Mouse (Mus musculus): ENCODE results near the gene Plch2. TPM values are rescaled to one million over a fixed set of nuclear protein-coding genes. Genes with fewer than 3 reads are reported as not detected.
"Not testable (repeated sequence)": the region's sequence is repeated elsewhere in the genome, so short reads cannot be mapped to it uniquely, and the experiment has no call there.

Gene Plch2
- polyA plus RNA-seq, 1 experiment from 2014 or later: 0.57 TPM

DNA sequence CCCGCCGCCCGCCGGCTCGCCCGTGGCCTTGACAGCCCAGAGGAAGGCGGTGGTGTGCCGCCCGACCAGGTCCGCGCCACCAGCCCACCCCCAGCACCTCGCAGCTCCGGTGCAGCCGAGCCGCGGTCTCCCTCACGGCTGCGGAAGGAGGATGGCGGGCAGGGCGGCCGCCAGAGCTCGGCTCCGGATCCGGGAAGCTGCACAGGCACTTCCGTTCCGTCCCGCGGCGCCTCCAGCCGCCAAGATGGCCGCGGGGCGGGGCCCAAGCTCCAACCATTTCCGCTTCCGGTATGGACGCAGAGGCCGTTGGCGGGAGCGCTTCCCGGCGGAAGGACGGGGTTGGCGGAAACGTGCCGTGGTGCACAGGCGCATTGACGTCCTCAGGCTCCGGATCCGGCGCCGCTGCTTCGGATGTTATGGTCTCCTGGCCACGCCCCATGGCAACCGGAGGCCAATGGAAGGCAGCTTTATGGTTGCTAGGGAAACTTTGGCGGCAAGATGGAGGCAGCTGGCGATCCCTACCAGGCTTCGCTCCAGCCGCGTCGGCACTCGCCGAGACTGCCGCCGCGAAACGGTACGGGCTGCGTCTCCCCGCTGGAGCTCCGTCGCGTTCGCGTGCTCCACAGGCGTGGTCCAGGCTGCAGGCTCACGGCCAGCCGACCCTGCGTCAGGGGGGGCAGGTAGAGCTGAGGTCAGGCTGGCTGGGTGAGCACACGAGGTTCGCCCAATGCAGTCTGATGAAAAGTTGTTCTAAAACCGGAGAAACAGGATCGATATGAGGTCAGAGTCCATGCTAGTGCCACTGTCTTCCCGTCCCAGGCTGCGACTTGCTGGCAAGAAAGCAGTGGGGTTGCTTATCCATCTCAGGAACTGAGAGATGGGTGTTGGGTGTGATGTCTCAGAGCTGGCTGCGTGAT is 29.8 kb upstream of the Plch2 start, which contains the start of the genes Rer1 and Morn1:
TSS of gene Rer1 (minus strand) at position 275 of the 917 bp plus-strand sequence.
TSS of gene Morn1 (plus strand) at position 470 of the 917 bp plus-strand sequence.
- Histone ChIP-seq H3K4me3 (peak within 1 kb of the TSS; percentile 82), H3K9me3 (replicated peaks) (no peaks in the 10 kb centered on the region), H3K4me1 (peaks cover 34% of the 10 kb centered on the region), H3K27me3 (ENCODE audit: low read depth, poor library complexity, severe bottlenecking) (no peaks in the 10 kb centered on the region), H3K27ac (replicated peaks) (peak within 1 kb of the TSS; percentile 91), H3K36me3 (peaks cover 47% of the 10 kb centered on the region)
- under 1% methylated on average over 85 of the region's 85 CpGs for WGBS
- DNase-seq (ENCODE audit: low spot score): peak; percentile 100

DNA sequence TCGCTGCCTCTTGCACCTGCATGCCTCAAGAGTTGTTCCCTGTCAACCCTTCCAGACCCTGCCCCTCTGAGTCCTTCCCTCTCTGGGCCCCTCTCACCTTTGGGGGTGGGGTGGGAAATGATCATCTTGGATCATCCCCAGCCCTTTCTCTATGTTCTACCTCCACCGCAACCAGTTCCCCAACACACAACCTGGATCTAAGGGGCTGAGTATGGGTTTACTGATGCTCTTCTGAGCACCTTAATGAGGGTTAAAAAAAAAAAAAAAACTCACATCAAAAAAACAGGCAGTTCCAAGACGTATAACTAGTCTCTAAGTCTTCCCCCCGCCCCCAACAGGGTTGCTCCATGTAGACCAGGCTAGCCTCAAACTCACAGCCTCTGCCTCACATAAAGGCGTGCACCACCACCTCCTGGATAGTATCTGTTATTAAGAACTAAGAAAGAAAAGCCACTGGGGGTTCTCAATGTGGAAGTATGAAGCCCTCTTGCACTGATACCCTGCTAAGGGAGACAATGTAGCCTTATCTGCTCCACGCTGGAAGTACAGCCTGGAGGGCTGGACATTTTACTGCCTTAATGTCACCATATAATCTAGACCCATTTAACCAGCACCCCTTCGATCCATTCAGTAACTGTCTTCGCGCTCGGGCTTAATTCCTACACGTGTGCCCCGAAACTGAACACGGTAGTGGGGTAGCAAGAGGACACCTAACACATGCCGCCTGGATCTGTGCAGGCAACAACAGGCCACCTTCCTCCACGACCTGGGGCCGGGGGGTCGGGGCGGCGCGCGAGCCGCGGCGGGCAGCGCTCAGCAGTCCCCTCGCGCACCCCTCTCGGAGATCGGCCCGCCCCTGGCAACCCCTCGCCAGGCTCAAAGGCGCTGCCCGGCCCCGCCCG is 28.9 kb upstream of the Plch2 start:
- Histone ChIP-seq H3K9me3 (replicated peaks) (no peaks in the 10 kb centered on the region), H3K27ac (replicated peaks) (peak overlapping the region; percentile 91), H3K4me1 (peaks cover 34% of the 10 kb centered on the region), H3K4me3 (peak overlapping the region; percentile 82), H3K27me3 (ENCODE audit: low read depth, poor library complexity, severe bottlenecking) (no peaks in the 10 kb centered on the region), H3K36me3 (peaks cover 49% of the 10 kb centered on the region)
- no peak for DNase-seq (ENCODE audit: low spot score)
- WGBS: 7% methylated on average over 34 of the region's 35 CpGs

GRCm38 (mm10) chr4:155084351-155084750 is 27.8 kb upstream of the Plch2 start:
- H3K36me3 ChIP-seq: peaks cover 57% of the 10 kb centered on the region
- peak overlapping the region; percentile 82 for H3K4me3 ChIP-seq
- WGBS: 97% methylated on average over 7 of the region's 7 CpGs
- H3K27ac ChIP-seq (replicated peaks): no peak overlapping the region
- H3K9me3 ChIP-seq (replicated peaks): no peaks in the 10 kb centered on the region
- H3K4me1 ChIP-seq: peaks cover 34% of the 10 kb centered on the region
- DNase-seq (ENCODE audit: low spot score): no peak
- H3K27me3 ChIP-seq (ENCODE audit: low read depth, poor library complexity, severe bottlenecking): no peaks in the 10 kb centered on the region

- no peaks in the 10 kb centered on the region for H3K27me3 ChIP-seq (ENCODE audit: low read depth, poor library complexity, severe bottlenecking)
These were observed 27.0 kb upstream of the Plch2 start for GRCm38 (mm10) chr4:155083553-155083952.

GRCm38 (mm10) chr4:155079666-155080065 is 23.1 kb upstream of the Plch2 start:
- 94% methylated on average over 6 of the region's 6 CpGs for WGBS
- no peak for DNase-seq (ENCODE audit: low spot score)
- H3K9me3 ChIP-seq (replicated peaks): no peaks in the 10 kb centered on the region
- no peaks in the 10 kb centered on the region for H3K27me3 ChIP-seq (ENCODE audit: low read depth, poor library complexity, severe bottlenecking)
- no peak overlapping the region for H3K27ac ChIP-seq (replicated peaks)
- no peak overlapping the region for H3K4me3 ChIP-seq
- peaks cover 96% of the 10 kb centered on the region for H3K36me3 ChIP-seq
- H3K4me1 ChIP-seq: peaks cover 11% of the 10 kb centered on the region

More at GRCm38 (mm10) chr4:155083553-155083952, 27.0 kb upstream of the Plch2 start:
- Histone ChIP-seq H3K27ac (replicated peaks) (no peak overlapping the region), H3K36me3 (peaks cover 58% of the 10 kb centered on the region), H3K4me3 (no peak overlapping the region), H3K4me1 (peaks cover 34% of the 10 kb centered on the region), H3K9me3 (replicated peaks) (no peaks in the 10 kb centered on the region)
- no peak for DNase-seq (ENCODE audit: low spot score)
- WGBS: 91% methylated on average over 4 of the region's 4 CpGs

GRCm38 (mm10) chr4:155078808-155079207 is 22.2 kb upstream of the Plch2 start:
- not testable (repeated sequence) for H3K4me3 ChIP-seq; DNase-seq (ENCODE audit: low spot score); H3K9me3 ChIP-seq (replicated peaks); H3K27me3 ChIP-seq (ENCODE audit: low read depth, poor library complexity, severe bottlenecking); H3K4me1 ChIP-seq; H3K27ac ChIP-seq (replicated peaks)
- WGBS: 95% methylated on average over 10 of the region's 10 CpGs
- peaks cover 96% of the 10 kb centered on the region for H3K36me3 ChIP-seq

GRCm38 (mm10) chr4:155076677-155077076 is 20.1 kb upstream of the Plch2 start:
- no peak for DNase-seq (ENCODE audit: low spot score)
- Histone ChIP-seq H3K27ac (replicated peaks) (no peak overlapping the region), H3K27me3 (ENCODE audit: low read depth, poor library complexity, severe bottlenecking) (no peaks in the 10 kb centered on the region), H3K9me3 (replicated peaks) (no peaks in the 10 kb centered on the region), H3K4me3 (no peak overlapping the region), H3K36me3 (peaks cover 96% of the 10 kb centered on the region), H3K4me1 (no peaks in the 10 kb centered on the region)
- WGBS: 91% methylated on average over 9 of the region's 9 CpGs

DNA sequence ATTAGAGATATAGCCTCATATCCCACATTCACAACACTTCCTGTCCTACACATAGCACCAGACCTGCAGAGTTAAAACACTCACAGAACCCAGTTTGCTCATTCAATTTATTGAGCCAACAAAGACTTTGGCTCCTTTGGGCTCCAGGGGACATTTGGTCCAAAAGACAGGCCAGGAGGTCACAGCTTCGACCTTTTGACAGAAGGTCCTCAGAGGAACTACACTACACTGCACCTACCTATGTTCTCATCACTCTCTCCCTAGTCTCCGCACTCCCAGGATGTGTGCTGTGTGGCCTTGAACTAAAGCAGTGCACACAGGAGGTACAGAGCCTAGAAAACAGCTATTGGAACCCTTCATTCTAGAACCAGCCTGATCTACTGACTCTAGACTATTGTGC is 19.2 kb upstream of the Plch2 start:
- H3K4me1 ChIP-seq: no peaks in the 10 kb centered on the region
- no peaks in the 10 kb centered on the region for H3K27me3 ChIP-seq (ENCODE audit: low read depth, poor library complexity, severe bottlenecking)
- no peak for DNase-seq (ENCODE audit: low spot score)
- no peaks in the 10 kb centered on the region for H3K9me3 ChIP-seq (replicated peaks)
- no peak overlapping the region for H3K27ac ChIP-seq (replicated peaks)
- H3K4me3 ChIP-seq: no peak overlapping the region
- peaks cover 97% of the 10 kb centered on the region for H3K36me3 ChIP-seq
- 93% methylated on average over 2 of the region's 2 CpGs for WGBS

DNA sequence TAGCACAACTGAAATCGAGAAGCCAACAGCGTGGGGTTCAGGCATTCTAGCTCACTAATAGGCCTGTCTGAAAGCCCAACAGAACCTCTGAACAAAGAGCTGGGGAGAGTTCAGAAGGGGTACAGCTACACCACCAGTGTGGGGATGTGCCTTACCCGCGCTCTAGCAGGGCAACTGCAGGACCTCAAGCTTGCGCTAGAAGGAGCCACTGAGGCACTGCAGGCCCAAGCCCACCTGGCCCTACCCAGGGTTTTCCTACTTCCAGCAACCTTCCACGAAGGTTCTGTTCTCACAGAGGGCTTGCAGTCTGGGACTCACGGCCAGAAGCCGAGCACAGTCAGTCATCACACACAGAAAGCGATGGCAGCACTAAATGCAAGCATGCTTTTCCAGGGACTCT is 18.6 kb upstream of the Plch2 start:
- DNase-seq (ENCODE audit: low spot score): no peak
- WGBS: 92% methylated on average over 9 of the region's 9 CpGs
- Histone ChIP-seq H3K36me3 (peaks cover 98% of the 10 kb centered on the region), H3K27me3 (ENCODE audit: low read depth, poor library complexity, severe bottlenecking) (no peaks in the 10 kb centered on the region), H3K4me3 (no peak overlapping the region), H3K4me1 (no peaks in the 10 kb centered on the region), H3K27ac (replicated peaks) (no peak overlapping the region), H3K9me3 (replicated peaks) (no peaks in the 10 kb centered on the region)

DNA sequence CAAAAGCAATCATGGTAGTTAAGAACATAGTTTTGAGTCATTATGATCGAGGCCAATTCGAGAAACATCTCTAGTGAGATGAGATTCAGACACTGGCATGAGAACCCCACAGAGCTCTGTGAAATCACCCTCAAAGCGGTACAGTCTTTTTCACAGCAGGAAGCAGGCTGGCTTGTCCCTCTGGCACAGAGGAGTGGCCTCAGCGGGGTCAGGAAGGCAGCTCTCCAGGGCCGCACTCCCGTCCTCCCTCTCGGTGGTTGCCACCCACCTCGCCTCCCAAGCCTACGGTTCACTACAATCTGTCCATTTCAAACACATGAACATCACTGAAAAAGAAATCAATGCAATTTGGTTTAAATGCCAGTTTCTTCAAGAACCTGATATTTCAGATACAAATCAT is 17.8 kb upstream of the Plch2 start:
- no peak overlapping the region for H3K4me3 ChIP-seq
- H3K27me3 ChIP-seq (ENCODE audit: low read depth, poor library complexity, severe bottlenecking): no peaks in the 10 kb centered on the region
- H3K27ac ChIP-seq (replicated peaks): no peak overlapping the region
- no peaks in the 10 kb centered on the region for H3K4me1 ChIP-seq
- DNase-seq (ENCODE audit: low spot score): no peak
- WGBS: 91% methylated on average over 9 of the region's 9 CpGs
- H3K9me3 ChIP-seq (replicated peaks): no peaks in the 10 kb centered on the region
- peaks cover 98% of the 10 kb centered on the region for H3K36me3 ChIP-seq

GRCm38 (mm10) chr4:155070921-155071320 is 14.3 kb upstream of the Plch2 start:
- peaks cover 29% of the 10 kb centered on the region for H3K4me1 ChIP-seq
- no peak overlapping the region for H3K27ac ChIP-seq (replicated peaks)
- H3K9me3 ChIP-seq (replicated peaks): no peaks in the 10 kb centered on the region
- peaks cover 79% of the 10 kb centered on the region for H3K36me3 ChIP-seq
- H3K27me3 ChIP-seq (ENCODE audit: low read depth, poor library complexity, severe bottlenecking): no peaks in the 10 kb centered on the region
- H3K4me3 ChIP-seq: no peak overlapping the region
- WGBS: 92% methylated on average over 5 of the region's 5 CpGs
- no peak for DNase-seq (ENCODE audit: low spot score)

- no peak overlapping the region for H3K4me3 ChIP-seq
- DNase-seq (ENCODE audit: low spot score): no peak
- H3K27me3 ChIP-seq (ENCODE audit: low read depth, poor library complexity, severe bottlenecking): no peaks in the 10 kb centered on the region
- peaks cover 33% of the 10 kb centered on the region for H3K4me1 ChIP-seq
- WGBS: 94% methylated on average over 13 of the region's 13 CpGs
- H3K36me3 ChIP-seq: peaks cover 72% of the 10 kb centered on the region
- no peaks in the 10 kb centered on the region for H3K9me3 ChIP-seq (replicated peaks)
- no peak overlapping the region for H3K27ac ChIP-seq (replicated peaks)
These were observed 13.6 kb upstream of the Plch2 start for GRCm38 (mm10) chr4:155070199-155070598.
